Mouse (Mus musculus) heart, adult 9 months (tissue): ENCODE results near the gene Mrpl12.

Source experiments
- DNase-seq, 2 experiments: peaks; one replicate each; pipeline ENCODE4 v3.0.0; 2022; ENCODE audit warnings: low spot score in 2 of 2

Gene Mrpl12

DNA sequence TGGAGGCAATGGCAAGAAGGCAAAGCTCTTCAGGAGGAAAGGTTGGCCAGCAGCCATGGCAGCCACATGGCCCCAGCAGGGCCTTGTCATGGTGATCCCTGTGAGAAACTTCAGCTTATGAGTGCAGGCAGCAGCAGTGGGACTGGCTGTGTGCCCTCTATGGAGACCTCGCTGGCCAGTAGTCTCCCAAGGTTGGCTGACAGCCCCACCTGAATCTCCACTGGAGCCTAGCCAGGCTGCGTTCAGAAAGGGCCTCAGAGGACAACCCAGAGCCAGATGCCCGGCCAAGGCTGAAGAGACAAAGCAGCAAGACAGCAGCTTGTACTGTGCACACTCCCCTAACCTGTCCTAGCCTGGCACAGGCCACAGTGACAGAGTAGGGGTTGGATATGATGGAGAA, 54.1 kb downstream of the Mrpl12 start:
- DNase-seq = peak; percentile 80 to 84
